Mouse (Mus musculus) embryo, embryonic 11 days (tissue): ENCODE measurements around the gene Krt9.
"Not testable (repeated sequence)": the region's sequence is repeated elsewhere in the genome, so short reads cannot be mapped to it uniquely, and the experiment has no call there.

Experiments
- DNase-seq: peaks from one replicate; pipeline ENCODE4 v3.0.0-alpha.2; 2015

The Krt9 gene

GRCm38 (mm10) chr11:100192992-100193391 lies at the start of gene Krt9:
Gene Krt9, minus strand, starts transcription at chr11:100193246.
- peak; percentile 14 for DNase-seq

GRCm38 (mm10) chr11:100240272-100240671 lies 47.2 kb upstream of the Krt9 start:
- DNase-seq = not testable (repeated sequence)

- no peak for DNase-seq
Measured at GRCm38 (mm10) chr11:100221741-100222140, 28.7 kb upstream of the Krt9 start.

GRCm38 (mm10) chr11:100219304-100219703 lies 26.3 kb upstream of the Krt9 start:
- no peak for DNase-seq

- peak; percentile 7 for DNase-seq
Measured at GRCm38 (mm10) chr11:100208542-100208941, 15.5 kb upstream of the Krt9 start.

- no peak for DNase-seq
Measured at GRCm38 (mm10) chr11:100207498-100207897, 14.5 kb upstream of the Krt9 start, which contains the start of gene Krt14. Gene Krt14, minus strand, starts transcription at chr11:100207548.

- peak; percentile 74 for DNase-seq
Measured at GRCm38 (mm10) chr11:100203448-100203847, 10.4 kb upstream of the Krt9 start.

GRCm38 (mm10) chr11:100202906-100203305 lies 9.9 kb upstream of the Krt9 start:
- no peak for DNase-seq

GRCm38 (mm10) chr11:100200104-100200820 lies 7.2 kb upstream of the Krt9 start:
- DNase-seq = peak; percentile 18

GRCm38 (mm10) chr11:100198666-100199065 lies 5.6 kb upstream of the Krt9 start:
- DNase-seq = no peak

- DNase-seq = no peak
Measured at GRCm38 (mm10) chr11:100191820-100192219, 1.2 kb downstream of the Krt9 start.

- no peak for DNase-seq
Measured at GRCm38 (mm10) chr11:100186736-100187135, 6.3 kb downstream of the Krt9 start.

- no peak for DNase-seq
Measured at GRCm38 (mm10) chr11:100181725-100182124, 11.3 kb downstream of the Krt9 start.

- no peak for DNase-seq
Measured at GRCm38 (mm10) chr11:100179260-100179659, 13.8 kb downstream of the Krt9 start.

GRCm38 (mm10) chr11:100178307-100178706 lies 14.7 kb downstream of the Krt9 start:
- DNase-seq = no peak

- DNase-seq = no peak
Measured at GRCm38 (mm10) chr11:100176791-100177190, 16.3 kb downstream of the Krt9 start.

GRCm38 (mm10) chr11:100168765-100169762 lies 24.0 kb downstream of the Krt9 start:
- peak; percentile 84 for DNase-seq

- no peak for DNase-seq
Measured at GRCm38 (mm10) chr11:100168071-100168470, 25.0 kb downstream of the Krt9 start.

- no peak for DNase-seq
Measured at GRCm38 (mm10) chr11:100164392-100164791, 28.7 kb downstream of the Krt9 start.

GRCm38 (mm10) chr11:100157908-100158477 lies 35.1 kb downstream of the Krt9 start:
- no peak for DNase-seq

- DNase-seq = no peak
Measured at GRCm38 (mm10) chr11:100157331-100157730, 35.7 kb downstream of the Krt9 start.

GRCm38 (mm10) chr11:100155497-100156255 lies 37.4 kb downstream of the Krt9 start:
- DNase-seq = no peak
